Mouse (Mus musculus) midbrain, embryonic 13.5 days (tissue): ENCODE measurements at regions not wholly inside any gene's neighbourhood (a gene's known extent, or its start where the extent isn't known, plus 50 kb on each side); places are given as distances from the start of the nearest gene placed in this dataset.
A peak's percentile ranks its signal among the peaks of the same experiment; 100 is the strongest.

Source experiments
- ATAC-seq: fragments of 200-750 bp; cut with Nextera tagmentation; 2 replicates; pipeline ENCODE4 v1.8.0; 2017; ENCODE audit warnings: mild to moderate bottlenecking, moderate TSS enrichment, moderate library complexity
- H3K27ac ChIP-seq: fragments of 300-500 bp; sonication (generic); 2 replicates; pipeline ENCODE4 v1.5.1; 2015; ENCODE audit warnings: inconsistent platforms, mild to moderate bottlenecking, moderate library complexity
- H3K27me3 ChIP-seq: fragments of 300-500 bp; sonication (generic); 2 replicates; pipeline ENCODE4 v1.6.1; 2015; ENCODE audit warnings: mild to moderate bottlenecking, inconsistent platforms
- H3K36me3 ChIP-seq: fragments of 300-500 bp; sonication (generic); 2 replicates; pipeline ENCODE4 v1.6.1; 2015; ENCODE audit warnings: mild to moderate bottlenecking, inconsistent platforms
- H3K4me1 ChIP-seq: fragments of 300-500 bp; sonication (generic); replicated peaks from 2 replicates; pipeline ENCODE4 v1.6.1; 2015; ENCODE audit warnings: inconsistent platforms
- H3K4me2 ChIP-seq: fragments of 300-500 bp; sonication (generic); replicated peaks from 2 replicates; pipeline ENCODE4 v1.6.1; 2015; ENCODE audit warnings: moderate library complexity, mild to moderate bottlenecking, inconsistent platforms
- H3K4me3 ChIP-seq: fragments of 300-500 bp; sonication (generic); replicated peaks from 2 replicates; pipeline ENCODE4 v1.5.1; 2015; ENCODE audit warnings: mild to moderate bottlenecking, inconsistent platforms
- H3K9ac ChIP-seq: fragments of 300-500 bp; sonication (generic); replicated peaks from 2 replicates; pipeline ENCODE4 v1.6.1; 2015; ENCODE audit warnings: mild to moderate bottlenecking, inconsistent platforms
- H3K9me3 ChIP-seq: fragments of 300-500 bp; sonication (generic); 2 replicates; pipeline ENCODE4 v1.6.1; 2016; ENCODE audit warnings: mild to moderate bottlenecking, inconsistent platforms
- WGBS: fragments of 180-500 bp; shearing (Covaris S2); methylation state at CpG from one replicate; pipeline ENCODE4 v1.1.7; 2015; 5-methylcytosine and 5-hydroxymethylcytosine counted together

DNA sequence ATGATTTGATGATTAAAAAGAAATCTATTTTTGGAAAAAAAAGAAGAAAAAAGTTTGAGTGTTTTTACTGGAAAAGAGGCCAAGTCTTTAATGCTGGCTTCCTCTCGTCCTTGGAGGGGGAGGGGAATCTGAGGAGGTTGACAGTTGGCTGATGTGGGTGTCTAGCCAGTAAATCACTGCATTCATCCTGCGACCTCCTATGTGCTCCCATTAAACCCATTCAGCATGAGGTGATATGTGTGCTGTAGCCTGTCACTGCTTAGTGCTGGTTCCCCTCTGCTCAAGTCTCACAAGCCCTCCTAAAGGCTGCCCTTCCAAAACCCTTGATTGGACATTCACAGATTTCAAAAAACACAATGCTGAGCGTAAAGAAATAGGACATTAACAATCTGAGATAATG, 68.7 kb downstream of the Atoh1 start:
- H3K27me3 ChIP-seq: peaks cover 9% of the 10 kb centered on the region; the same call in 1 of the 2 replicates
- H3K4me2 ChIP-seq: no peak overlapping the region
- ATAC-seq: no peak
- H3K36me3 ChIP-seq: no peaks in the 10 kb centered on the region
- 36% methylated on average over 3 of the region's 3 CpGs for WGBS
- H3K4me1 ChIP-seq: peaks cover 10% of the 10 kb centered on the region
- H3K27ac ChIP-seq: no peak overlapping the region
- no peak overlapping the region for H3K9ac ChIP-seq
- no peak overlapping the region for H3K4me3 ChIP-seq
- H3K9me3 ChIP-seq: no peaks in the 10 kb centered on the region

DNA sequence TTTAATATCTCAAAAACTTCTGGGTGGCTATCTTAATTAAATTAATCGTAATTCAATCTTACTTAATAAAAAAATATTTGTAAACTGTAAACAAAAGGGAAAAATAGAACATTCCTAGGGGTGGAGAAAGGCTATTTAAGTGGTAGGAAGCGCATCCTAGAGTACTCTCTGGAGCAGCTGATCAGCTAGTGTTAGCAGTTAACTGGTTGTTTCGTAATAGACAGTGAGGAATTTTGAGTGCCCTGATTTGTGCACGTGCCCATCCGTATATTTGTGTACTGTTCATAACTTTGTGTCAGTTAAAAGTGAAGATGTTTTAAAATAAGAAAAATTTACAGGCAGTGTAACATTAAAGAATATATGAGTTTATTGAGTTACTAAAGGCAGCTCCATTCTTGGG, 69.9 kb downstream of the Atoh1 start:
- H3K27ac ChIP-seq: no peak overlapping the region
- peak overlapping the region; percentile 87 for H3K4me2 ChIP-seq
- H3K9me3 ChIP-seq: no peaks in the 10 kb centered on the region
- peak overlapping the region; percentile 49 for H3K4me3 ChIP-seq
- no peak overlapping the region for H3K9ac ChIP-seq
- no peaks in the 10 kb centered on the region for H3K36me3 ChIP-seq
- 63% methylated on average over 5 of the region's 5 CpGs for WGBS
- H3K27me3 ChIP-seq: peaks cover 9% of the 10 kb centered on the region; the same call in 1 of the 2 replicates
- H3K4me1 ChIP-seq: peaks cover 10% of the 10 kb centered on the region
- ATAC-seq: no peak

DNA sequence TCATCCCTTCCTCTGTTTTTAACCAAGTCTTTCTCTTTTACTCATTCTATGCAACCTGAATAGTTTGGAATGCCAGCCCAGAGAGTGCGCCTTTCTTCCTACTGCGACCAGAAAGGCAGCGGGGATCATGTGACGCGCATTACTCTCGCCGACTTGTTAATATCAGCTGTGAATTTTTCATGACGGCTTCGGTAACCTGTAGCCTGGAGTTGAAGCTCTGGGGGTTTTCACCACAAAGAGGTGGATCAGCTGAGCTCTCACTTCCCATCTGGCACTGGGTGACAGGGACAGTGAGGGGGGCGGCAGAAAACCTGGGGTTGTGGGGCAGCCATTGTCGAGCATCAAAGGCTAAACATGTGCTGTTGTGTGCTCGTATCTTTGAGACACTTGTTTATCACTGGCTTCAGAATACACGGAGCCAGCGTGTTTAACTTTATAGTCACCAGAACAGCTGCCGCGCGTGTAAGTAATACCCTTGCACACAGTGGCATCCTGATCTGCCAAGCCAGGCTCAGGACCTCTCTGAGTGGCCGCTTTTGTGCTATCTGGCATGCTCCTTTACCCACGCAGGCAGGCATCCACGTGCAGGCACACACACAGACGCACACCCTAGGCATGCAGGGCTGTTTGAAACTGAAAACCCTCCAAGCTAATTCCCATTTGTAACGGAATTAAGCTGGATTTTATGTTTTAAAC, 70.5 kb downstream of the Atoh1 start:
- Histone ChIP-seq H3K27ac (no peak overlapping the region), H3K27me3 (peaks cover 9% of the 10 kb centered on the region; the same call in 1 of the 2 replicates), H3K9ac (peak overlapping the region; percentile 59), H3K4me1 (peaks cover 10% of the 10 kb centered on the region), H3K4me2 (peak overlapping the region; percentile 87), H3K36me3 (no peaks in the 10 kb centered on the region), H3K9me3 (no peaks in the 10 kb centered on the region), H3K4me3 (peak overlapping the region; percentile 49)
- 2% methylated on average over 22 of the region's 22 CpGs for WGBS
- peak; percentile 93 for ATAC-seq

DNA sequence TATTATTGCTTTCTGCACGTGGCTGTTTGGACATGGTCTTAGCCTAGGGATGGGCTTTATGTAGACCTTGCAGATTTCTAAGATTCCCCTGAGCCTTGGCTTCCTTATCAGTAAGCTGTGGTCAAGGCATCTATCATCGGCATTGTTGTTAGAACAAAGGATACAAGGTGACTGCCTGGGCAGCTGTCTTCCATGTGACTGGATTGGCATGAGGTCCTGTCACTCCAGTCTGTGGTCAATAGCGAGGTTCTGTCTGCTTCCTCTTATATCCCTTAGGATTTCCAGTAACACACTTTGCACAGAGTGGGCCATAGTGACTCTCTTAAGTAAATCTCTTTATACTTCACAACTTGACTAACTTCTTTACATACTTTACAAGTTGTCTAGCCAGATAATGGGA, 72.0 kb downstream of the Atoh1 start:
- Histone ChIP-seq H3K4me2 (no peak overlapping the region), H3K4me1 (peaks cover 10% of the 10 kb centered on the region), H3K27ac (no peak overlapping the region), H3K9ac (no peak overlapping the region), H3K27me3 (peaks cover 9% of the 10 kb centered on the region; the same call in 1 of the 2 replicates), H3K9me3 (no peaks in the 10 kb centered on the region), H3K36me3 (no peaks in the 10 kb centered on the region), H3K4me3 (no peak overlapping the region)
- WGBS: 50% methylated on average over 3 of the region's 3 CpGs
- no peak for ATAC-seq

DNA sequence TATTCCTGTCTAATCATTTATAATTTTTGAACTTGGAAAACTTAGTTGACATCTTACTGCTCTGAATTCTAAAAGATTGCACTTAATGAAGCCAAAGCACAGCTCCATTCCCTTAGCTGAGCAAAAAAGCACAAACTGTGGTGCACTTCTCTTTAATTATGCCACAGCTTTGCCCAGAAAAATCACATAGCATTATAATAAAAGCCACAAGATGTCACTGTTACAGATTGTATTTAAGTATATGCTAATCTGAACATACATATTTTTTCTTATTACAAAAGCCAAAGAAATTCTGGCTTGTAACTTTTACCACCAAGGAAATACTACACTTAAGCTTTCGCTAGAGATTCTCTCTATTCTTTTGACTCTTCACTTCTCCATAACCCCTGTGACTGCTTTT, 86.2 kb downstream of the Atoh1 start:
- H3K9me3 ChIP-seq: no peaks in the 10 kb centered on the region
- no peak overlapping the region for H3K4me2 ChIP-seq
- whole genome bisulfite sequencing: 94% methylated on average over 1 of the region's 1 CpGs
- no peak overlapping the region for H3K4me3 ChIP-seq
- no peak overlapping the region for H3K27ac ChIP-seq
- H3K4me1 ChIP-seq: no peaks in the 10 kb centered on the region
- no peak for ATAC-seq
- H3K9ac ChIP-seq: no peak overlapping the region
- no peaks in the 10 kb centered on the region for H3K27me3 ChIP-seq
- H3K36me3 ChIP-seq: no peaks in the 10 kb centered on the region

DNA sequence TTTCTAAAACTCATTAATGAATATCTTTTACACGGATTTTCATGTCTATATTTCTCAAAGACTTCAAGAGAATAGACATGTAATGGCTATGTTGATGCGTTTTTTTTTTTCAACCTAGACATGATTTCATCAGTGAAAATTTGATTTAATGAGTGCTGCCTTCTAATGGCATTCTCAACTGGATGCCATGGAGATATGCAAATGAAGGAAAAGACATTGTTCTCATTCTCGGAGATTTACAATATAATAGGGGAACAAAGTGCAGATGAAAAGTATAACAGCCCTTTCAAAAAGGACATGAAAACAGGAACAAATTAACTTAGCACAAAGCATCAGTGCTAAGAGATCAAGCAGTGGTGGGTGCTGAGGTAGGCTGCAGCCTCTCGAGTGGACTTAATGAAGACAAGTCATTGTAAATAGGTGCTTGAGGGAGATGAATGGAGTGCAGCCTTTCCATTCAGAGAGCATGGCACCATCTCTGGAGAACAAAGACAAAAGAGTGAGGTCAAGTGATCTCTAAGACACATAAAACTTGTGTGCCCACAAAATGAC, 120.2 kb downstream of the Atoh1 start:
- WGBS: 34% methylated on average over 4 of the region's 4 CpGs
- Histone ChIP-seq H3K4me1 (peaks cover 5% of the 10 kb centered on the region; the same call in 1 of the 2 replicates), H3K9me3 (no peaks in the 10 kb centered on the region), H3K27ac (no peak overlapping the region), H3K4me2 (no peak overlapping the region), H3K36me3 (no peaks in the 10 kb centered on the region), H3K9ac (no peak overlapping the region), H3K4me3 (no peak overlapping the region), H3K27me3 (no peaks in the 10 kb centered on the region)
- ATAC-seq: no peak

DNA sequence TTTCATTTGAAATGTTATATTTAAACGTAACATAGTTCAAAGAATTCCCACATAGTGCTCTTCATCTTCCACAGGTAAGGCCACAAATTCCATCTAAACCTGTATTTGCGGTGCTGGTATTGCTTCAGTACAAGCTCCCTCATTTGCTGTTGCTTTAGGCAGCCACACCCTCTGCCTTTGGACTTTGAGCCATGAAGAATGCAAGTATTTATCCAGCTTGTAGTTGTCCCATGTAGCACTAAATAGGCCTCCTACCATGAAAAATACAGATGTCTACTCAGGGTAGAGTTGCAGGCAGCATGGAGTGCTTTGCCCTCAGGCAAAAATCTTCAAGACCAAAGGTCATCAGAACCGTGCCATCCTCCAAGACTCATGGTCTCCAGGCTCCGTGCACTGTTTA, 134.0 kb downstream of the Atoh1 start:
- WGBS: 84% methylated on average over 4 of the region's 4 CpGs
- ATAC-seq: no peak
- Histone ChIP-seq H3K36me3 (no peaks in the 10 kb centered on the region), H3K27ac (no peak overlapping the region), H3K4me3 (no peak overlapping the region), H3K9me3 (no peaks in the 10 kb centered on the region), H3K27me3 (no peaks in the 10 kb centered on the region), H3K9ac (no peak overlapping the region), H3K4me2 (no peak overlapping the region), H3K4me1 (no peaks in the 10 kb centered on the region)

DNA sequence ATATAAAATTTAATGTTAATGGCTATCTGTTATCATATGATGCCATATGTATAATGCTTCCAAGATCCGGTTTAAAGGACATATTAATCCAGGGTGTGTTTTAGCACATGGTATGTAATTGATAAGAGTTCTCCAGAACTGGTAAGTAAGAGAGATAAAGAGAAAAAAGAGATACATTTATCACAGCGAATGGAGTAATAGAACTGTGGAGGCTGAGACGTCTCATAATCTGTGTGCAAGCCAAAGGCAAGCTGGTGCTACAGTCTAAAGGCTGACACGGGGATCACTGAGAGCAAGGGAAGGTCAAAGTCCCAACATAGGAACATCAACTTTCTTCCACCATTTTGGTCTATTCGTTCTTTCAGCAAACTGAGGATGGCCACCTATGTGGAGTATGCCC, 146.0 kb upstream of the Smarcad1 start:
- H3K9ac ChIP-seq: no peak overlapping the region
- ATAC-seq: no peak

More for the DNA sequence above, 146.0 kb upstream of the Smarcad1 start:
- H3K4me1 ChIP-seq: no peaks in the 10 kb centered on the region
- 84% methylated on average over 5 of the region's 5 CpGs for WGBS
- no peaks in the 10 kb centered on the region for H3K27me3 ChIP-seq
- H3K9me3 ChIP-seq: no peaks in the 10 kb centered on the region
- H3K36me3 ChIP-seq: no peaks in the 10 kb centered on the region
- no peak overlapping the region for H3K4me2 ChIP-seq
- H3K27ac ChIP-seq: no peak overlapping the region
- H3K4me3 ChIP-seq: no peak overlapping the region
